Mouse (Mus musculus) stomach, postnatal 0 days (tissue): Measurements from ENCODE around the gene A730061H03Rik.

Source experiments
- CTCF ChIP-seq: IDR thresholded peaks from 2 replicates; pipeline ENCODE4 v1.5.1; 2016; ENCODE audit warnings: antibody characterized with exemption, low read depth, mild to moderate bottlenecking, moderate library complexity
- EP300 ChIP-seq: optimal IDR thresholded peaks from 2 replicates; pipeline ENCODE3; 2016; ENCODE audit warnings: antibody characterized with exemption

DNA sequence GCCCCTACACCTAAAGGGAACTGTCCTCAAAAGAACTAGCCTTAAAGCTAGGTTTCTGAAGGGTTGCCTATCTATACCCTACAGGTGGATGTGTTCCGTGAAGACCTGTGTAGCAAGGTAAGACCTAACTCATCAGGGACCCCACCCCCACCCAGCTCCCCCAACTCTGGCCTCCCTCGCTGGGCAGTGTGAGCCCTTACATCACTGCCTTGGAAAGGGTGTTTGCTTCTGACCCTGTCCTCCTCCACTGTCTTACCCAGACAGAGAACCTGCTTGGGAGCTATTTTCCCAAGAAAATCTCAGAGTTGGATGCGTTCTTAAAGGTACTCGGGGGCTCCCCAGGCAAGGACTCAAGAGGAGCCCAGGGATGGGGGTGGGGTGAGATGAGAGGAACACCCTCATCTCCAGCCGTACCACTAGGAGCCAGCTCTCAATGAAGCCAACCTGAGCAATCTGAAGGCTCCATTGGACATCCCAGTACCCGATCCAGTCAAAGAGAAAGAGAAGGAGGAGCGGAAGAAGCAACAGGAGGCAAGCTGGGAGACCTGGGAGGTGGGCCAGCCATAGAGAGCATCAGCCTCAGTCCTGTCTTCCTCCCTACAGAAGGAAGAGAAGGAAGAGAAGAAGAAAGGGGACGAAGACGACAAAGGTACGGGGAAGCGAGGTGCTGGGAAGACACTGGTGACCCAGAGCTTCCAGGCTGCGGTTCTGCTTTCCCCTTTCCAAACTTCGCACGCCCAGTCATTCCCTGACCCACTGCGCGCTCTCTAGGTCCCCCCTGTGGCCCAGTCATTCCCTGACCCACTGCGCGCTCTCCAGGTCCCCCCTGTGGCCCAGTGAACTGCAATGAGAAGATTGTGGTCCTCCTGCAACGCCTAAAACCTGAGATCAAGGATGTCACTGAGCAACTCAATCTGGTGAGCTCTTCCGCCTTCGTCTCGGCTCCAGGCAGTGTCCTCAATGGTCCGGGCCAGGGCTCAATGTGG lies 19.6 kb upstream of the A730061H03Rik start:
- TF ChIP-seq CTCF (0 out of 2 replicates have a peak, but pooled peaks have one; percentile 4), EP300 (no peak)
